Mouse (Mus musculus) bone marrow macrophage, adult 2 months (primary cell): Measurements from ENCODE around the gene Rapgef1.

Experiments
- CTCF ChIP-seq: IDR thresholded peaks from 2 replicates; pipeline ENCODE4 v1.5.1; 2012; ENCODE audit warnings: low read depth, mild to moderate bottlenecking, low read length, moderate library complexity
- POLR2A ChIP-seq: IDR thresholded peaks from 2 replicates; pipeline ENCODE4 v1.6.1; 2012; ENCODE audit warnings: mild to moderate bottlenecking, low read depth, low read length, borderline replicate concordance

- TF ChIP-seq CTCF = no peak
- TF ChIP-seq POLR2A = no peak
Observed at GRCm38 (mm10) chr2:29744256-29744655, 124.7 kb downstream of the Rapgef1 start.
